Mouse (Mus musculus) ES-Bruce4 (cell line): Measurements from ENCODE around the gene Agbl4.

Experiments
- CTCF ChIP-seq: IDR thresholded peaks from one replicate; pipeline ENCODE4 v1.8.1; 2011; ENCODE audit warnings: low read depth, low read length
- POLR2A ChIP-seq: IDR thresholded peaks from one replicate; pipeline ENCODE4 v1.8.1; 2011; ENCODE audit warnings: low read length; ENCODE audit not compliant: insufficient read depth

- TF ChIP-seq CTCF (no peak), POLR2A (no peak)
Measured at GRCm38 (mm10) chr4:110879719-110880443, 482.4 kb downstream of the Agbl4 start.
